In genomic region chr19:57404502-57404848, GRCm38 (mm10) we compare ENCODE assay signal across 8 mouse cellular contexts. TPM values are rescaled to one million over a fixed set of nuclear protein-coding genes. Genes with fewer than 3 reads are reported as not detected.
DNase-seq lines count a peak whose midpoint lies in the region; ATAC-seq and TF ChIP-seq lines count a peak whose summit lies in the region.

No protein-coding gene starts in this region.

- no peak for DNase-seq in kidney, postnatal 0 days (ENCODE audit: low spot score)
- DNase-seq in kidney, adult 11 months = no peak
- DNase-seq in c-Kit-positive CD71-positive TER-119-positive erythroid progenitor cells, embryonic 14.5 days (ENCODE audit: low spot score) = peak; percentile 12
- DNase-seq in midbrain, embryonic 10.5 days (ENCODE audit: low spot score) = no peak
- DNase-seq in embryo, embryonic 10.5 days (ENCODE audit: low spot score) = no peak
- DNase-seq in cerebellum, adult 11-12 months = no peak
- DNase-seq in left cerebral cortex, postnatal 36 days (ENCODE audit: low spot score in 2 of 2) = no peak

- ATAC-seq in kidney, postnatal 0 days (replicated peaks; ENCODE audit: low FRiP score, low read depth) = no peak; the same call in 1 of the 2 replicates
- 0 out of 2 replicates have a peak, but pooled peaks have one; percentile 23 for ATAC-seq in forebrain, embryonic 16.5 days

- no peak overlapping the region for H3K4me3 ChIP-seq in kidney, postnatal 0 days (replicated peaks; ENCODE audit: low read depth, low read length)
- no peak overlapping the region for H3K4me3 ChIP-seq in forebrain, embryonic 16.5 days (replicated peaks; ENCODE audit: low read length)
- peak overlapping the region; percentile 47 for H3K4me3 ChIP-seq in midbrain, embryonic 10.5 days

- intact Hi-C loops in left cerebral cortex, postnatal 36 days (cut with DNase I) = loop anchor here (5.0 kb wide), 1 partner anchor 48 kb away; the partner anchor contains the start of gene Trub1

- H3K4me1 ChIP-seq in kidney, postnatal 0 days (replicated peaks; ENCODE audit: insufficient read depth, low read length) = 0 out of 2 replicates have a peak, but pooled peaks cover 7% of the 10 kb centered on the region
- H3K4me1 ChIP-seq in forebrain, embryonic 16.5 days (replicated peaks; ENCODE audit: control insufficient read depth, insufficient read depth, low read length) = no peaks in the 10 kb centered on the region
- H3K4me1 ChIP-seq in midbrain, embryonic 10.5 days = peaks cover 14% of the 10 kb centered on the region; the same call in 1 of the 2 replicates

- no peaks in the 10 kb centered on the region for H3K36me3 ChIP-seq in kidney, postnatal 0 days (ENCODE audit: insufficient read depth, low read length)
- H3K36me3 ChIP-seq in forebrain, embryonic 16.5 days (ENCODE audit: control insufficient read depth, insufficient read depth) = no peaks in the 10 kb centered on the region
- no peaks in the 10 kb centered on the region for H3K36me3 ChIP-seq in midbrain, embryonic 10.5 days

- no peak overlapping the region for H3K9ac ChIP-seq in kidney, postnatal 0 days (ENCODE audit: low read depth, low read length)
- H3K9ac ChIP-seq in forebrain, embryonic 16.5 days (replicated peaks; ENCODE audit: low read depth, low read length) = no peak overlapping the region

- H3K27ac ChIP-seq in kidney, postnatal 0 days = no peak overlapping the region
- H3K27ac ChIP-seq in forebrain, embryonic 16.5 days (ENCODE audit: low read length) = no peak overlapping the region
- H3K27ac ChIP-seq in midbrain, embryonic 10.5 days (replicated peaks) = peak overlapping the region; percentile 76

- 26% methylated on average over 9 of the region's 9 CpGs for WGBS in kidney, postnatal 0 days
- WGBS in forebrain, embryonic 16.5 days = 13% methylated on average over 9 of the region's 9 CpGs
- 9% methylated on average over 9 of the region's 9 CpGs for WGBS in midbrain, embryonic 10.5 days

- no peaks in the 10 kb centered on the region for H3K9me3 ChIP-seq in kidney, postnatal 0 days (replicated peaks; ENCODE audit: low read length)
- H3K9me3 ChIP-seq in forebrain, embryonic 16.5 days (ENCODE audit: control insufficient read depth, low read length) = no peaks in the 10 kb centered on the region
- H3K9me3 ChIP-seq in midbrain, embryonic 10.5 days (replicated peaks) = no peaks in the 10 kb centered on the region

- no peaks in the 10 kb centered on the region for H3K27me3 ChIP-seq in kidney, postnatal 0 days (ENCODE audit: insufficient read depth, low read length)
- H3K27me3 ChIP-seq in forebrain, embryonic 16.5 days (replicated peaks; ENCODE audit: control insufficient read depth, insufficient read depth, low read length) = 0 out of 2 replicates have a peak, but pooled peaks cover 2% of the 10 kb centered on the region
- no peaks in the 10 kb centered on the region for H3K27me3 ChIP-seq in midbrain, embryonic 10.5 days (ENCODE audit: low read depth, poor library complexity, severe bottlenecking)

- peak overlapping the region; percentile 30; the same call in 1 of the 2 replicates for H3K4me2 ChIP-seq in kidney, postnatal 0 days (ENCODE audit: low read length)
- peak overlapping the region; percentile 37 for H3K4me2 ChIP-seq in forebrain, embryonic 16.5 days (ENCODE audit: low read length)

- TF ChIP-seq CTCF in kidney, postnatal 0 days (IDR thresholded peaks at IDR 0.05; ENCODE audit: low read depth) = no peak

RNA-seq across cellular contexts. Expression of gene Fam160b1, which starts 44.0 kb away (rescaled TPM):
- 12.6 and 12.8 TPM in 2 replicates for polyA plus RNA-seq in kidney, postnatal 0 days (2015; fragmentation: Nextera tagmentation; extraction: Ambion mirVana)
- 14.7 and 18.6 TPM in 2 replicates for polyA plus RNA-seq in forebrain, embryonic 16.5 days (2015; fragmentation: Nextera tagmentation; extraction: Ambion mirVana)
- 10.2 and 11.0 TPM in 2 replicates for polyA plus RNA-seq in midbrain, embryonic 10.5 days (2016; fragmentation: Nextera tagmentation; extraction: Ambion mirVana)
- total RNA-seq in left cerebral cortex, postnatal 36 days (2021) = 10 to 100 TPM; 23.4 to 24.3 TPM

RNA-seq across cellular contexts. Expression of gene Trub1, which starts 48.2 kb away (rescaled TPM):
- 24.8 and 25.5 TPM in 2 replicates for polyA plus RNA-seq in kidney, postnatal 0 days (2015; fragmentation: Nextera tagmentation; extraction: Ambion mirVana)
- 17.3 and 18.5 TPM in 2 replicates for polyA plus RNA-seq in forebrain, embryonic 16.5 days (2015; fragmentation: Nextera tagmentation; extraction: Ambion mirVana)
- polyA plus RNA-seq in midbrain, embryonic 10.5 days (2016; fragmentation: Nextera tagmentation; extraction: Ambion mirVana) = 22.5 and 22.7 TPM in 2 replicates
- 10 to 100 TPM; 19.2 to 20.6 TPM for total RNA-seq in left cerebral cortex, postnatal 36 days (2021)
